Mouse (Mus musculus) bone marrow macrophage, adult 2 months (primary cell): ENCODE measurements at regions not wholly inside any gene's neighbourhood (a gene's known extent, or its start where the extent isn't known, plus 50 kb on each side); places are given as distances from the start of the nearest gene placed in this dataset.

Source experiments
- CTCF ChIP-seq: IDR thresholded peaks from 2 replicates; pipeline ENCODE4 v1.5.1; 2012; ENCODE audit warnings: low read depth, mild to moderate bottlenecking, low read length, moderate library complexity
- POLR2A ChIP-seq: IDR thresholded peaks from 2 replicates; pipeline ENCODE4 v1.6.1; 2012; ENCODE audit warnings: mild to moderate bottlenecking, low read depth, low read length, borderline replicate concordance

GRCm38 (mm10) chr10:46255575-46255974 is 677.9 kb downstream of the Hace1 start:
- TF ChIP-seq CTCF (no peak), POLR2A (no peak)
